In the genomic region with DNA sequence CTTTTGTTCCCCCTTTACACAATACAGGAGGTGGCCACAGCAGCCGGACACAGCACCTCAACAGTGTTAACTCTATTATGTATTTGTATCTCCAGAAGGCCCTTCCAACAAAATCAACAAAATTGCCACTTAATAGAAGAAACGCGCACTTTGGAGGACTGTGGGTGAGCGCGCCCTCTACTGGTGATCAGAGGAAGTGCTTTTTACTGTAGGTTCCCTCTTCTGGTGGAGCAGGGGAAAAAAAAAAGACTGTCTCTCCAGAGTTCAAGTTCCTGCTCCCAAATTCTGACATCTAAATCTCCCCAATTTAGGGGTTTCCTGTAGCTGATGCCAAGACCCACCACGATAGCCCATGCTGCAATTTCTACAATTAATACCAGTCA, we compare ENCODE assay signal across 8 mouse cellular contexts. TPM values are rescaled to one million over a fixed set of nuclear protein-coding genes. Genes with fewer than 3 reads are reported as not detected.
DNase-seq lines count a peak whose midpoint lies in the region; ATAC-seq and TF ChIP-seq lines count a peak whose summit lies in the region.

No protein-coding gene starts in this region.

- TF ChIP-seq CTCF in stomach, postnatal 0 days (IDR thresholded peaks at IDR 0.05; ENCODE audit: low read depth) = peak; percentile 97

- intact Hi-C loops in left cerebral cortex, postnatal 4 days (cut with DNase I) = loop anchor here (5.0 to 10.0 kb wide), 3 partner anchors 176 to 494 kb away; partner anchors contain the start of gene Ccdc182

- peak overlapping the region; percentile 78 for H3K27ac ChIP-seq in hindbrain, embryonic 10.5 days
- no peak overlapping the region for H3K27ac ChIP-seq in hindbrain, embryonic 12.5 days
- no peak overlapping the region for H3K27ac ChIP-seq in forebrain, embryonic 11.5 days (ENCODE audit: low read depth, low read length)
- no peak overlapping the region for H3K27ac ChIP-seq in stomach, postnatal 0 days (replicated peaks)

- H3K4me2 ChIP-seq in hindbrain, embryonic 12.5 days (replicated peaks) = no peak overlapping the region
- no peak overlapping the region for H3K4me2 ChIP-seq in forebrain, embryonic 11.5 days (ENCODE audit: low read depth, low read length, severe bottlenecking)
- no peak overlapping the region for H3K4me2 ChIP-seq in stomach, postnatal 0 days (replicated peaks; ENCODE audit: low read depth)

- no peak overlapping the region for H3K4me3 ChIP-seq in hindbrain, embryonic 10.5 days
- H3K4me3 ChIP-seq in hindbrain, embryonic 12.5 days = no peak overlapping the region
- H3K4me3 ChIP-seq in forebrain, embryonic 11.5 days (ENCODE audit: low read depth, low read length) = no peak overlapping the region
- no peak overlapping the region for H3K4me3 ChIP-seq in stomach, postnatal 0 days (ENCODE audit: low read depth, low read length)

- TF ChIP-seq EP300 in stomach, postnatal 0 days (optimal IDR thresholded peaks at IDR 0.05) = no peak

- WGBS in hindbrain, embryonic 10.5 days = 3% methylated on average over 6 of the region's 6 CpGs
- 2% methylated on average over 6 of the region's 6 CpGs for WGBS in hindbrain, embryonic 12.5 days
- WGBS in forebrain, embryonic 11.5 days = 1% methylated on average over 6 of the region's 6 CpGs
- 2% methylated on average over 6 of the region's 6 CpGs for WGBS in stomach, postnatal 0 days

- no peaks in the 10 kb centered on the region for H3K27me3 ChIP-seq in hindbrain, embryonic 10.5 days (ENCODE audit: insufficient read depth, poor library complexity, severe bottlenecking)
- no peaks in the 10 kb centered on the region for H3K27me3 ChIP-seq in hindbrain, embryonic 12.5 days
- no peaks in the 10 kb centered on the region for H3K27me3 ChIP-seq in forebrain, embryonic 11.5 days (ENCODE audit: control insufficient read depth, insufficient read depth, low read length)
- no peaks in the 10 kb centered on the region for H3K27me3 ChIP-seq in stomach, postnatal 0 days (ENCODE audit: control insufficient read depth, insufficient read depth, low read length)

- peaks cover 29% of the 10 kb centered on the region for H3K4me1 ChIP-seq in hindbrain, embryonic 10.5 days (replicated peaks)
- H3K4me1 ChIP-seq in hindbrain, embryonic 12.5 days = peaks cover 25% of the 10 kb centered on the region
- H3K4me1 ChIP-seq in forebrain, embryonic 11.5 days (replicated peaks; ENCODE audit: control insufficient read depth, insufficient read depth, low read length) = peaks cover 15% of the 10 kb centered on the region
- no peaks in the 10 kb centered on the region for H3K4me1 ChIP-seq in stomach, postnatal 0 days (replicated peaks; ENCODE audit: control insufficient read depth, insufficient read depth)

- H3K9me3 ChIP-seq in hindbrain, embryonic 10.5 days = no peaks in the 10 kb centered on the region
- H3K9me3 ChIP-seq in hindbrain, embryonic 12.5 days (replicated peaks) = no peaks in the 10 kb centered on the region
- H3K9me3 ChIP-seq in forebrain, embryonic 11.5 days (ENCODE audit: control insufficient read depth, low read length) = no peaks in the 10 kb centered on the region
- H3K9me3 ChIP-seq in stomach, postnatal 0 days (ENCODE audit: control insufficient read depth, low read length) = no peaks in the 10 kb centered on the region

- no peak overlapping the region for H3K9ac ChIP-seq in hindbrain, embryonic 12.5 days
- no peak overlapping the region for H3K9ac ChIP-seq in forebrain, embryonic 11.5 days (ENCODE audit: low read length)
- no peak overlapping the region for H3K9ac ChIP-seq in stomach, postnatal 0 days (ENCODE audit: low read length)

- no peak for ATAC-seq in hindbrain, embryonic 12.5 days (ENCODE audit: low FRiP score)
- ATAC-seq in forebrain, embryonic 11.5 days (replicated peaks; ENCODE audit: low FRiP score) = no peak
- no peak for ATAC-seq in stomach, postnatal 0 days (ENCODE audit: low FRiP score, low TSS enrichment)

- H3K36me3 ChIP-seq in hindbrain, embryonic 10.5 days = no peaks in the 10 kb centered on the region
- no peaks in the 10 kb centered on the region for H3K36me3 ChIP-seq in hindbrain, embryonic 12.5 days
- no peaks in the 10 kb centered on the region for H3K36me3 ChIP-seq in forebrain, embryonic 11.5 days (ENCODE audit: control insufficient read depth, insufficient read depth, low read length)
- no peaks in the 10 kb centered on the region for H3K36me3 ChIP-seq in stomach, postnatal 0 days (ENCODE audit: control insufficient read depth, insufficient read depth, low read length)

- peak; percentile 81 for DNase-seq in hindbrain, embryonic 10.5 days (ENCODE audit: low spot score)
- peak; percentile 36 for DNase-seq in c-Kit-negative CD71-positive TER-119-positive erythroid progenitor cells, embryonic 14.5 days (ENCODE audit: low read depth, low spot score)
- peak; percentile 86 for DNase-seq in forebrain, embryonic 11.5 days (ENCODE audit: low spot score)
- peak; percentile 87 for DNase-seq in heart, postnatal 4 days
- DNase-seq in left cerebral cortex, postnatal 4 days = peak; percentile 80
- peak; percentile 88 for DNase-seq in naive thymus-derived CD4-positive, alpha-beta T cell, adult 2 months (ENCODE audit: low read depth)
- peak; percentile 79 for DNase-seq in stomach, postnatal 0 days (ENCODE audit: low spot score)

RNA-seq across cellular contexts. Expression of gene Msi2, which starts 10.2 kb away (rescaled TPM):
- polyA plus RNA-seq in hindbrain, embryonic 10.5 days (2016; fragmentation: Nextera tagmentation; extraction: Ambion mirVana) = 27.3 and 29.9 TPM in 2 replicates
- 34.8 and 35.9 TPM in 2 replicates for polyA plus RNA-seq in hindbrain, embryonic 12.5 days (2016; fragmentation: Nextera tagmentation; extraction: Ambion mirVana)
- 23.9 and 26.2 TPM in 2 replicates for polyA plus RNA-seq in forebrain, embryonic 11.5 days (2014; fragmentation: Nextera tagmentation; extraction: Ambion mirVana)
- 100 to 1,000 TPM; 205 to 234 TPM for total RNA-seq in heart, postnatal 4 days (2021)
- total RNA-seq in left cerebral cortex, postnatal 4 days (2021) = 10 to 100 TPM; 75.8 to 90.1 TPM
- polyA plus RNA-seq in stomach, postnatal 0 days (2015; fragmentation: Nextera tagmentation; extraction: Ambion mirVana) = 6.7 and 7.3 TPM in 2 replicates

Comparison
In these comparisons a context has a peak if more than half of its experiments do, and no peak if none do; other contexts are left out.
1. DNase-seq: peak in every context shown above with its lines; median percentile 88 in naive thymus-derived CD4-positive, alpha-beta T cell, adult 2 months; 87 in heart, postnatal 4 days; 86 in forebrain, embryonic 11.5 days; 81 in hindbrain, embryonic 10.5 days; 80 in left cerebral cortex, postnatal 4 days; 79 in stomach, postnatal 0 days; 36 in c-Kit-negative CD71-positive TER-119-positive erythroid progenitor cells, embryonic 14.5 days.